Mouse (Mus musculus) layer of hippocampus, adult 9-11 months (tissue): ENCODE results near the gene Krtap9-1.
A peak's percentile ranks its signal among the peaks of the same experiment; 100 is the strongest.
"Not testable (repeated sequence)": the region's sequence is repeated elsewhere in the genome, so short reads cannot be mapped to it uniquely, and the experiment has no call there.

Experiments used
- DNase-seq: peaks from one replicate; pipeline ENCODE4 v3.0.0; 2022

Krtap9-1 gene

GRCm38 (mm10) chr11:99873089-99873488 lies at the start of gene Krtap9-1:
Krtap9-1 (plus strand) TSS chr11:99873389.
- not testable (repeated sequence) for DNase-seq

GRCm38 (mm10) chr11:99837966-99838365 lies 35.2 kb upstream of the Krtap9-1 start, which contains the start of gene 2300003K06Rik:
2300003K06Rik (minus strand) TSS chr11:99838066.
- DNase-seq, result no peak

GRCm38 (mm10) chr11:99842185-99842584 lies 31.0 kb upstream of the Krtap9-1 start:
- DNase-seq, result no peak

GRCm38 (mm10) chr11:99846746-99847145 lies 26.4 kb upstream of the Krtap9-1 start:
- DNase-seq, result no peak

GRCm38 (mm10) chr11:99851508-99851907 lies 21.7 kb upstream of the Krtap9-1 start, which contains the start of gene Krtap4-16:
Krtap4-16 (minus strand) TSS chr11:99851608.
- no peak for DNase-seq

- peak; percentile 2 for DNase-seq
Measured at GRCm38 (mm10) chr11:99854121-99854520, 19.1 kb upstream of the Krtap9-1 start.

- DNase-seq, result no peak
Measured at GRCm38 (mm10) chr11:99857617-99858016, 15.6 kb upstream of the Krtap9-1 start, which contains the start of gene Gm11568. Gm11568 (plus strand) TSS chr11:99857917.

- no peak for DNase-seq
Measured at GRCm38 (mm10) chr11:99858761-99859160, 14.4 kb upstream of the Krtap9-1 start.

- DNase-seq, result not testable (repeated sequence)
Measured at GRCm38 (mm10) chr11:99864176-99864575, 9.0 kb upstream of the Krtap9-1 start, which contains the start of gene Gm11559. Gm11559 (plus strand) TSS chr11:99864476.

- not testable (repeated sequence) for DNase-seq
Measured at GRCm38 (mm10) chr11:99878887-99879286, 5.7 kb downstream of the Krtap9-1 start, which contains the start of gene Gm11567. Gm11567 (plus strand) TSS chr11:99879187.

- DNase-seq, result no peak
Measured at GRCm38 (mm10) chr11:99907620-99908019, 34.4 kb downstream of the Krtap9-1 start, which contains the start of gene Krtap31-1. Krtap31-1 (plus strand) TSS chr11:99907920.

- no peak for DNase-seq
Measured at GRCm38 (mm10) chr11:99914451-99914850, 41.3 kb downstream of the Krtap9-1 start, which contains the start of gene Gm11565. Gm11565 (plus strand) TSS chr11:99914751.
